Mouse (Mus musculus) myocyte (in vitro differentiated cells): ENCODE results near the gene Phlpp1.

Experiments
- CEBPB ChIP-seq: IDR thresholded peaks from 2 replicates; pipeline ENCODE4 v1.6.1; 2011; ENCODE audit warnings: mild to moderate bottlenecking, moderate library complexity; ENCODE audit not compliant: poor library complexity, insufficient read depth, severe bottlenecking
- E2F4 ChIP-seq: IDR thresholded peaks from one replicate; pipeline ENCODE4 v1.6.1; 2011; ENCODE audit warnings: mild to moderate bottlenecking, control low read depth, moderate library complexity; ENCODE audit not compliant: insufficient read depth
- MAX ChIP-seq: IDR thresholded peaks from one replicate; pipeline ENCODE4 v1.6.1; 2011; ENCODE audit warnings: low read depth, mild to moderate bottlenecking, control low read depth
- MYOD1 ChIP-seq, 3 experiments: IDR thresholded peaks; one replicate each; pipeline ENCODE4 v1.6.1; 2011; ENCODE audit warnings: control low read depth in 2 of 3, low read depth in 2 of 3, mild to moderate bottlenecking in 2 of 3, moderate library complexity in 1 of 3; ENCODE audit not compliant: insufficient read length in 2 of 3, control insufficient read depth in 1 of 3
- MYOG ChIP-seq, 3 experiments: IDR thresholded peaks; one replicate each; pipeline ENCODE4 v1.6.1; 2011; ENCODE audit warnings: control low read depth in 2 of 3, low read depth in 2 of 3, mild to moderate bottlenecking in 2 of 3; ENCODE audit not compliant: insufficient read length in 2 of 3, control insufficient read depth in 1 of 3, insufficient read depth in 1 of 3
- POLR2A ChIP-seq: IDR thresholded peaks from one replicate; pipeline ENCODE4 v1.6.1; 2011; ENCODE audit warnings: low read depth, mild to moderate bottlenecking, control low read depth, moderate library complexity; ENCODE audit not compliant: insufficient read length
- TCF12 ChIP-seq: IDR thresholded peaks from one replicate; pipeline ENCODE4 v1.6.1; 2011; ENCODE audit warnings: mild to moderate bottlenecking, control low read depth; ENCODE audit not compliant: poor library complexity, insufficient read depth, severe bottlenecking
- USF1 ChIP-seq: IDR thresholded peaks from one replicate; pipeline ENCODE4 v1.6.1; 2011; ENCODE audit warnings: low read depth, mild to moderate bottlenecking, control low read depth, moderate library complexity

DNA sequence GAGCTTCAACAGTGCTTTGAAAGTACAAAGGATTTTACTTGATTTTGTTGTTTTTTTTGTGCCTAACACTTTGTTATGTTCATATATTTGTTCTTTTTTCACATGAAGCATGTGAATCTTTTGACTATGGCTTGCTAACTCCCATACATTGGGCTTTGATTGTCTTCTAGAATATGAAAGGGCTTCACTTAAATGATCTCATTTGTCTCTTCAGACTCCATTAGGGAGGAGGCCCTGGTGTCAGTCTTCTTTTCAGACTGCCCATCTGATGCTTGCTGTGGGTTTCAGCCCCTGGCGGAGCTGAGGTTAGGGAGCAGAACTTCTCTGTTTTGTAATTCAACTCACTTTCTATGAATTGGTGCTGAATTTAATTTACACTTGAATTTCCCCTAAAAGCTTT is 5.2 kb downstream of the Phlpp1 start:
- TF ChIP-seq MYOG (IDR thresholded peaks at IDR 0.05; ENCODE audit: control insufficient read depth in 1 of 3, insufficient read depth in 1 of 3, insufficient read length in 2 of 3, low read depth in 2 of 3), result no peak
- no peak for TF ChIP-seq POLR2A
- no peak for TF ChIP-seq USF1
- no peak for TF ChIP-seq TCF12
- TF ChIP-seq MYOD1 (IDR thresholded peaks at IDR 0.05; ENCODE audit: control insufficient read depth in 1 of 3, insufficient read length in 2 of 3, low read depth in 2 of 3), result no peak
- TF ChIP-seq CEBPB, result no peak
- TF ChIP-seq E2F4, result no peak
- no peak for TF ChIP-seq MAX
